8 mouse cellular contexts compared by ENCODE assay signal in the genomic region with DNA sequence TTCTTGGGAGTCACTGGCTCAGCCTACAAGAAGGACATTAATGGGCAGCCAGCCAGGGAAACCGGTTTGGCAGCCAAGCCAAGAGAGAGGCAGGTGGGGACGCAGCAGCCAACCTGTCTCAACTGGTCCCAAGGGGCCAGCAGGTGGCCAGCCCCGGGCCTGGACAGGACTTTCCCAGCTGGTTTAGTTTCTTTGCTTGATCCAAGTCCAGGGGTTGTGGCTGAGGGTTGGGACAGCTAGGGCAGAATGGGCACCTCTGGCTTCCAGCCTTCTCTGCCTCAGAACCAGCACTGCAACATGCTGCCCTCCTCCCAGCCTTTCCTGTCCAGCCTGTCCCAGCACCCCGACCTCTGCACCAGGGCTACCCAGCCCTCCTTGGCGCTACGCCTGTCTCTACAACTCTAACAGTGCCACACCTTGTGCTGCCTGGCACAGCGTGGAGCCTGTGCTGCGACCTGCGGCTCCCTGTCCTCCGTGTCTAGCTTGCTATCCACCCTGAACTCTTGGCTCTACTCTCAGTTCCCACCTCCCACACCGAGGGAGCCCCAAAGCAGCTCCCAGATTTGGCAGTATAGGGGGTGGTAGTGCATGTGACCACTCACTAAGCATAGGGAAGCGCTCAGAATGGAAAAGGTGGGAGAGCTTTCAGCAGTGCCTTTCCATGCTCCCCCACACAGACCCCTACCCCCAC. TPM values are rescaled to one million over a fixed set of nuclear protein-coding genes. Genes with fewer than 3 reads are reported as not detected.
DNase-seq lines count a peak whose midpoint lies in the region; ATAC-seq lines count a peak whose summit lies in the region.
"Had no signal": no experiment of that assay in that cellular context is flagged by ENCODE, and none has a peak within 500 bp of the region (broad histone marks: within the 10 kb centered on the region; RNA-seq: fewer than 3 reads in every experiment).

No protein-coding gene starts in this region.

- no peak overlapping the region for H3K9ac ChIP-seq in midbrain, embryonic 16.5 days (ENCODE audit: low read depth, low read length)
- no peak overlapping the region for H3K9ac ChIP-seq in midbrain, embryonic 15.5 days

- peak overlapping the region; percentile 39; the same call in 1 of the 2 replicates for H3K27ac ChIP-seq in midbrain, embryonic 16.5 days (ENCODE audit: low read length)
- no peak overlapping the region for H3K27ac ChIP-seq in midbrain, embryonic 15.5 days

- WGBS in midbrain, embryonic 16.5 days: 77% methylated on average over 12 of the region's 12 CpGs
- WGBS in midbrain, embryonic 15.5 days: 73% methylated on average over 12 of the region's 12 CpGs

- ATAC-seq in midbrain, embryonic 16.5 days: no peak
- ATAC-seq in midbrain, embryonic 15.5 days (replicated peaks): no peak
- ATAC-seq in erythroblast, adult 5-6 weeks (replicated peaks; ENCODE audit: low FRiP score, poor library complexity, severe bottlenecking): no peak

- H3K4me3 ChIP-seq in midbrain, embryonic 16.5 days (ENCODE audit: low read depth, low read length): no peak overlapping the region
- H3K4me3 ChIP-seq in midbrain, embryonic 15.5 days: no peak overlapping the region

- H3K4me2 ChIP-seq in midbrain, embryonic 16.5 days (ENCODE audit: low read length): no peak overlapping the region
- no peak overlapping the region for H3K4me2 ChIP-seq in midbrain, embryonic 15.5 days

- DNase-seq in fat pad, adult 2 months (ENCODE audit: extremely low read depth, low read depth, low spot score): peak; percentile 91
- peak; percentile 97 for DNase-seq in kidney, adult 11 months
- DNase-seq in lung, postnatal 10 days: peak; percentile 91
- DNase-seq in urinary bladder, postnatal 4 days (ENCODE audit: low spot score in 2 of 2): peak; percentile 81 to 87

- H3K4me1 ChIP-seq in midbrain, embryonic 16.5 days (ENCODE audit: control insufficient read depth, insufficient read depth, low read length): no peaks in the 10 kb centered on the region
- H3K4me1 ChIP-seq in midbrain, embryonic 15.5 days: no peaks in the 10 kb centered on the region

- peaks cover 7% of the 10 kb centered on the region for H3K36me3 ChIP-seq in midbrain, embryonic 16.5 days (ENCODE audit: control insufficient read depth, insufficient read depth, low read length)
- peaks cover 11% of the 10 kb centered on the region; the same call in 1 of the 2 replicates for H3K36me3 ChIP-seq in midbrain, embryonic 15.5 days (replicated peaks)

- no peaks in the 10 kb centered on the region for H3K9me3 ChIP-seq in midbrain, embryonic 16.5 days (replicated peaks; ENCODE audit: control insufficient read depth, low read length, poor library complexity, severe bottlenecking)
- no peaks in the 10 kb centered on the region for H3K9me3 ChIP-seq in midbrain, embryonic 15.5 days

- no peaks in the 10 kb centered on the region for H3K27me3 ChIP-seq in midbrain, embryonic 16.5 days (ENCODE audit: control insufficient read depth, insufficient read depth, low read depth, low read length)
- H3K27me3 ChIP-seq in midbrain, embryonic 15.5 days (replicated peaks): no peaks in the 10 kb centered on the region

RNA-seq across cellular contexts. Expression of a gene that starts 23.4 kb away (rescaled TPM):
- polyA plus RNA-seq in midbrain, embryonic 16.5 days (2015; fragmentation: Nextera tagmentation; extraction: Ambion mirVana): 0.15 TPM in 1 of 2 replicates, not detected in the other
- polyA plus RNA-seq in midbrain, embryonic 15.5 days (2015; fragmentation: Nextera tagmentation; extraction: Ambion mirVana): 0.14 and 0.18 TPM in 2 replicates
- 0.84 TPM in 1 of 2 replicates, not detected in the other for total RNA-seq in erythroblast, adult 5-6 weeks (2015; ENCODE audit: low replicate concordance)
- not detected in 2 replicates for total RNA-seq in erythroblast, adult 5-6 weeks (2017; ENCODE audit: low replicate concordance)

RNA-seq across cellular contexts. Expression of a gene that starts 27.5 kb away (rescaled TPM):
- 20.2 and 20.4 TPM in 2 replicates for polyA plus RNA-seq in midbrain, embryonic 16.5 days (2015; fragmentation: Nextera tagmentation; extraction: Ambion mirVana)
- polyA plus RNA-seq in midbrain, embryonic 15.5 days (2015; fragmentation: Nextera tagmentation; extraction: Ambion mirVana): 22.8 and 24.8 TPM in 2 replicates
- 7.3 and 11.9 TPM in 2 replicates for total RNA-seq in erythroblast, adult 5-6 weeks (2015; ENCODE audit: low replicate concordance)
- 3.1 and 4.8 TPM in 2 replicates for total RNA-seq in erythroblast, adult 5-6 weeks (2017; ENCODE audit: low replicate concordance)

RNA-seq across cellular contexts. Expression of a gene that starts 27.5 kb away (rescaled TPM):
- 18.1 and 19.1 TPM in 2 replicates for polyA plus RNA-seq in midbrain, embryonic 16.5 days (2015; fragmentation: Nextera tagmentation; extraction: Ambion mirVana)
- 20.9 and 21.6 TPM in 2 replicates for polyA plus RNA-seq in midbrain, embryonic 15.5 days (2015; fragmentation: Nextera tagmentation; extraction: Ambion mirVana)
- 3.1 and 3.5 TPM in 2 replicates for total RNA-seq in erythroblast, adult 5-6 weeks (2015; ENCODE audit: low replicate concordance)
- total RNA-seq in erythroblast, adult 5-6 weeks (2017; ENCODE audit: low replicate concordance): 2.0 and 6.4 TPM in 2 replicates

RNA-seq across cellular contexts. Expression of a gene that starts 29.8 kb away (rescaled TPM):
- polyA plus RNA-seq in midbrain, embryonic 16.5 days (2015; fragmentation: Nextera tagmentation; extraction: Ambion mirVana): not detected in 2 replicates
- polyA plus RNA-seq in midbrain, embryonic 15.5 days (2015; fragmentation: Nextera tagmentation; extraction: Ambion mirVana): not detected in 2 replicates
- not detected in 2 replicates for total RNA-seq in erythroblast, adult 5-6 weeks (2015; ENCODE audit: low replicate concordance)
- total RNA-seq in erythroblast, adult 5-6 weeks (2017; ENCODE audit: low replicate concordance): not detected in 2 replicates
- total RNA-seq: left cerebral cortex, postnatal 25 days had no signal

RNA-seq across cellular contexts. Expression of a gene that starts 47.8 kb away (rescaled TPM):
- polyA plus RNA-seq in midbrain, embryonic 16.5 days (2015; fragmentation: Nextera tagmentation; extraction: Ambion mirVana): not detected in 2 replicates
- polyA plus RNA-seq in midbrain, embryonic 15.5 days (2015; fragmentation: Nextera tagmentation; extraction: Ambion mirVana): not detected in 2 replicates
- not detected in 2 replicates for total RNA-seq in erythroblast, adult 5-6 weeks (2015; ENCODE audit: low replicate concordance)
- total RNA-seq in erythroblast, adult 5-6 weeks (2017; ENCODE audit: low replicate concordance): not detected in 2 replicates
- total RNA-seq: left cerebral cortex, postnatal 25 days had no signal
